Mouse (Mus musculus): ENCODE results near the gene Zfp606. TPM values are rescaled to one million over a fixed set of nuclear protein-coding genes. Genes with fewer than 3 reads are reported as not detected.

Zfp606 gene
- 10 to 100 TPM; 10.8 to 13.0 TPM for total RNA-seq (2021)

DNA sequence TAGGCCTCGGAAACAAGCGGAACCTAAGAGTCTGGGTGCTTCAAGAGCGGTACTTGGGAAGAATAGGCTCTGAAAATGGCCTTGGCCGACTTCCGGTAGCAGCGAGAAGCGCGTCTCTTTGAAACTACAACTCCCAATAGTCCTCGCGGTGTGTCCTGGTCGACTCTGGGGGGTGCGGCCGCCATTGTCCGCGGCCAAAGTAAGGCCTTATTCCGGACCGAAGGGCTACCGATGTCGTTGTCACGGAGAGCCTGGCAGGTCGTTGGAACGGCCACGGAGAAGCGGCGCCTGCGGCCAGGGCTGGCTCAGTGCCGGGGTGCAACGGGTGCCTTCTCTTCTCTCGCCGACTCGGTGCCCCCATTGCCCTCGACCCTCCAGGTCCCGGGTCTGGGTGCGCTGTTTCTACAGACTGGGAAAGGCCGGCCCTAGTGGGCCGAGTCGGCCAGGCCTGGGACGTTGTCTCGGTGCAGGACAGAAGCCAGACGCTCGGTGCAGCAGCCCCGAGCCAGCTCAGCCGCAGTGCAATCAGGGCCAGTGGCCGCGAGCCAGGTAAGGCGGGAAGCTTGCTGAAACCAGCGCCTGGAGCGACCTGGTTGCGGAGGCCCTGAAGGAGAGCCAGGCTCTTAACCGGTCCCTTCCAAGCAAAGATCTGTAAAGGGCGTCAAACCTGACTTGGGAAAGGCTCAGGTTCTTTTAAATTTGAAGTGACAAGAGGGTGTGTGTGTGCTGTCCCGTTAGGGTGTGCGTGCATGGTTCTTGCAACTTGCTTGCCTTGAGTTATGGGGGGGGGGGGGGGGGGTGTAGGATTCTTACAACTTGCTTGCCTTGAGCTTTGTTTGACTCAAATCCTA, at the start of gene Zfp606:
Gene Zfp606, plus strand, starts transcription at position 136 of the 851 bp plus-strand sequence.
- intact Hi-C loops (cut with DNase I): loop anchor here (2.0 to 10.0 kb wide), 3 partner anchors 56 to 416 kb away; partner anchors contain the start of genes Zfp329, Zfp551 and Zscan22
- peak; percentile 87 to 95 for DNase-seq (ENCODE audit: low spot score in 2 of 2)

GRCm38 (mm10) chr7:12479009-12479346, 885 bp downstream of the Zfp606 start:
- DNase-seq (ENCODE audit: low spot score in 2 of 2): no peak
- intact Hi-C loops (cut with DNase I): loop anchor here (2.0 to 10.0 kb wide), 3 partner anchors 56 to 416 kb away; partner anchors contain the start of genes Zfp329, Zfp551 and Zscan22

DNA sequence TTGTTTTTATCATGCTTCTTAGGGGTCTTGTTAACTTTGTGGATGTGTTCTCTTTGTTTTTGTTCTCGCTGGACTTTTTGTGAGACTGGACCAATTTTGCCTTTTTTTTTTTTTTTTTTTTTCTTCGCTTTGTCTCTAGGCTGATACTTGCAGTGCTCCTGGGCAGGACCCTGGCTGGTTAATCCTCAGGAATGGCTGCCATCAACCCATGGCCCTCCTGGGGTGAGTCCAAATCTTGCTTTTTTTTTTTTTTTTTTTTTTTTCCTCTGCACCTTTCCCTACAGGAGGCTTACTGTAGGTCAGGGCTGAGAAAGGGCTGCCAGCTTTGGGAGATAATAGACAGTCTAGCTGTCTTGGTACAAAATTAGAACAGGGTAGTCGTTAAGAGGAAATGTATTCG, 1.4 kb downstream of the Zfp606 start:
- intact Hi-C loops (cut with DNase I): loop anchor here (2.0 to 10.0 kb wide), 3 partner anchors 57 to 415 kb away; partner anchors contain the start of genes Zfp329, Zfp551 and Zscan22
- no peak for DNase-seq (ENCODE audit: low spot score in 2 of 2)

GRCm38 (mm10) chr7:12483771-12484170, 5.7 kb downstream of the Zfp606 start:
- peak in 1 of 2 experiments; percentile 4 for DNase-seq (ENCODE audit: low spot score in 2 of 2)
- intact Hi-C loops (cut with DNase I): loop anchor here (10.0 kb wide), 2 partner anchors 301 to 551 kb away; partner anchors contain the start of genes Chmp2a and Ube2m

GRCm38 (mm10) chr7:12485956-12486355, 7.9 kb downstream of the Zfp606 start:
- intact Hi-C loops (cut with DNase I): loop anchor here (10.0 kb wide), 2 partner anchors 299 to 549 kb away; partner anchors contain the start of genes Chmp2a and Ube2m
- peak in 1 of 2 experiments; percentile 11 for DNase-seq (ENCODE audit: low spot score in 2 of 2)

DNA sequence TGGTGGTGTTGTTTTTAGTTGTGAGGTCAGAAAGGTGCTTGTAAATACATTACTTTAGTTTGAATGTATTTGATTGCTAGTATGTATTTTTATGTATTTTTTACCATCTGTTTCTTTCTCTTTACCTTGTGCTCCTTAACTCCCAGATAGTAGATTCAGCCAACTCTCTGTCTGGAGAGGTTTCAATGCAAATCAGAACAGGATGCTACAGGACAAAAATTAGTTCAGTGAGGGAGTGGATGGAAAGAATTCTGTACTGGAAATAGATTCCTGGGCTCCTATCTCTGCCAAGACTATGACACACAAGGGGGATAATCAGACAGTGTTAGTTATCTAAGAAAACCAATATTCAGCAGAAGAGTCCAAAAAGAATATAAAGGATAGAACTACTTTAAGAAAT, 8.6 kb downstream of the Zfp606 start:
- DNase-seq (ENCODE audit: low spot score in 2 of 2): peak in 1 of 2 experiments; percentile 60
- intact Hi-C loops (cut with DNase I): loop anchor here (10.0 kb wide), 2 partner anchors 298 to 548 kb away; partner anchors contain the start of genes Chmp2a and Ube2m

DNA sequence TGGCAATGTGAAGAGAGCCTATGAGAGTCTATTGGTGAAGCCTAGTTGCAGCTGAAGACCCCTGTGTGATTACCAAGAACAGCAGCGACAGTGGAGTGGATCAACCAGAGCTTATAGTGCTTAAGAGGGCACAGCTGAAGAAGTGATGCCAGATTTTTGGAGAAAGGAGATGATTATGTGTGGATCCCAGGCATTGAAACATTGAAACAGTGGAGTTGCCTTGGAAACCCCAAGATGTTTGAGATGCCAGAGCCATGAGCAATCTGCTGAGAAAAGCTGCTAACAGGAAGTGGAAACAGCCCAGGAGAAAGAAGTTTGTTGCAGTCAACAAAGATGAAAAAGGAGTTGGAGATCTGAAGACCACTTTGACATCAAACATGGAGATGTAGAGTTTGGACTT, 32.8 kb downstream of the Zfp606 start:
- intact Hi-C loops (cut with DNase I): no loop called here
- no peak for DNase-seq (ENCODE audit: low spot score in 2 of 2)

DNA sequence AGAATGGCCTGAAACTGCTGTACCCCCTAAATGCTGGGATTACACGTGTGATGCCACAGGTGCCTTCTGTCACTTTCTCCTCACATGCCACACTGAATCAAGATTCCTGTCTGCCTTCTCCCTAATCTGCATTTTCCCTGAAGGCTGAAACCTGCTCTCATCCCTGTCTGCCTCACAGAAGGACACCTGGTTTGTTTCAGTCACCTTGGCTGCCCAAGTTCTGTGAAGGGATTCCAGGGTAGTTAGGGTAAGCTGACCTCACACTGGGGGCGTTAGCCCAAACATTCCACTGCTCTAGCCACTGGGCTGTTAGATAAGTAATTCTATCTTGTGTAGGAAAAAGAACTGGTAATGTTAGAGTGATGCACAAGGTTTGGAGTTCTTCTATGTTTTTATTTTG, 34.1 kb downstream of the Zfp606 start, which contains the start of gene 2900092C05Rik:
Gene 2900092C05Rik, plus strand, starts transcription at position 301 of the 400 bp plus-strand sequence.
- intact Hi-C loops (cut with DNase I): no loop called here
- DNase-seq (ENCODE audit: low spot score in 2 of 2): no peak

Other genes with a start within 250 kb of the Zfp606 start
- gene Vmn1r81, start 210.0 kb upstream of the Zfp606 start, total RNA-seq (2021): not detected
- not detected for gene Vmn1r82, start 177.9 kb upstream of the Zfp606 start, total RNA-seq (2021)
- not detected for gene Vmn1r83, start 148.8 kb upstream of the Zfp606 start, total RNA-seq (2021)
- gene Vmn1r84, start 109.0 kb upstream of the Zfp606 start, total RNA-seq (2021): not detected
- gene Zfp551, start 55.5 kb upstream of the Zfp606 start, total RNA-seq (2021): 1 to 10 TPM; 8.3 to 8.6 TPM
- gene 2900092C05Rik, start 34.2 kb downstream of the Zfp606 start, total RNA-seq (2021): not detected
- gene Vmn2r53, start 130.5 kb downstream of the Zfp606 start, total RNA-seq (2021): under 1 TPM; 0.05 TPM
- gene Vmn2r54, start 162.0 kb downstream of the Zfp606 start, total RNA-seq (2021): not detected
- under 1 TPM in 1 of 2 experiments, not detected in 1; 0.16 TPM for gene Vmn2r55, start 206.7 kb downstream of the Zfp606 start, total RNA-seq (2021)